Mouse (Mus musculus): ENCODE measurements around the gene Pik3ap1.
"Not testable (repeated sequence)": the region's sequence is repeated elsewhere in the genome, so short reads cannot be mapped to it uniquely, and the experiment has no call there.

The Pik3ap1 gene

DNA sequence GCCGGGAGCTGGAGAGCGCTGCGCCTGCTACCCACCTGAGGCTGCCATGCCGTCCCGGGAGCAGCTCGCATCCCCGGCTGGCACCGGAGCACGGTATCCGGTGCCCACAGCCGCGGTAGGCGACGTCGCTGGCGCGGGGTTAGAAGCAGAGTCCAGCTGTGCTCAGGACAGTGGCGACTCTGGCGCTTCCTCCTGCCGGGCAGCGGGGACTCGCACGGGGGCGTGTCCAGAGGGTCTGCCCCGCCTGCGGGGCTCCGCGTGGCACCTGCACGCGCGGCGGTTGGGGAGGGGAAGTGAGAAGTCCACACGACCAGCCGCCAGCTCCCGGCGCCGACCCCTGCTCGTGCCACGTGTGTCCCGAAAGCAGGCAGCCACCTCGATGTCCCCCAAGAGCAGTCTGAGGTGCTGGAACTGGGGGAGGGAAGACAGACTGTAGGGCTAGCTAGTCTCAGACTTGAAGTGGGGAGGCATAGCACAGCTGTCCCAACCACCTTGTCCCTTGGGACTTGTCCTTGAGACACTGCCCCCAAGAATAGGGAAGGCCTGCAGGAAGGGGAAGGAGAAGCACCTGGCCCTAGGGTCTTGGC lies at the start of gene Pik3ap1:
Gene Pik3ap1, minus strand, starts transcription at position 181 of the 587 bp plus-strand sequence.
- DNase-seq = peak; percentile 59

DNA sequence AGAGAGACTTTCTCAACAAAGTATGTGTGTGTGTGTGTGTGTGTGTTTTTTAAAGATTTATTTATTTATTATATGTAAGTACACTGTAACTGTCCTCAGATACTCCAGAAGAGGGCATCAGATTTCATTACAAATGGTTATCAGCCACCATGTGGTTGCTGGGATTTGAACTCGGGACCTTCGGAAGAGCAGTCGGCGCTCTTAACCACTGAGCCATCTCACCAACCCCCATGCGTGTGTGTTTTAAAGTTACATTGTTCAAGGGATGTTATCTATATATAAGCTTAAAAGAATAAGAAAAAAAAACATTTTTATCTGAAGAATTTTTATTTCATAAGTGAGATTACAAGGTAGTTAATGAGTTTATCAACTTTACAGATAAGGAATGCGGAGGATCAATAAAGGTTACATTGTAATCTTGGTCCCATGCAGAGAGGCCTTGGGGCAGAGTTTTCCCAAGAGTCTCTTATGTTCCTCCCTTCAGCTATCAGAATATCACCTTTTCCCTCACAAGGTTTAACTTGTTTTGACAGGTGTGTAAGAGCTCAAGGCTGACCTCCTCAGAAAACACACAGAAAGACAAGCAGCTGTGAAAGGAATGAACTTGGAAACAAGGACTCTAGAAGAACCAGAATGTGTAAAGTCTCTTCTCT lies 46.7 kb upstream of the Pik3ap1 start:
- DNase-seq = not testable (repeated sequence)

DNA sequence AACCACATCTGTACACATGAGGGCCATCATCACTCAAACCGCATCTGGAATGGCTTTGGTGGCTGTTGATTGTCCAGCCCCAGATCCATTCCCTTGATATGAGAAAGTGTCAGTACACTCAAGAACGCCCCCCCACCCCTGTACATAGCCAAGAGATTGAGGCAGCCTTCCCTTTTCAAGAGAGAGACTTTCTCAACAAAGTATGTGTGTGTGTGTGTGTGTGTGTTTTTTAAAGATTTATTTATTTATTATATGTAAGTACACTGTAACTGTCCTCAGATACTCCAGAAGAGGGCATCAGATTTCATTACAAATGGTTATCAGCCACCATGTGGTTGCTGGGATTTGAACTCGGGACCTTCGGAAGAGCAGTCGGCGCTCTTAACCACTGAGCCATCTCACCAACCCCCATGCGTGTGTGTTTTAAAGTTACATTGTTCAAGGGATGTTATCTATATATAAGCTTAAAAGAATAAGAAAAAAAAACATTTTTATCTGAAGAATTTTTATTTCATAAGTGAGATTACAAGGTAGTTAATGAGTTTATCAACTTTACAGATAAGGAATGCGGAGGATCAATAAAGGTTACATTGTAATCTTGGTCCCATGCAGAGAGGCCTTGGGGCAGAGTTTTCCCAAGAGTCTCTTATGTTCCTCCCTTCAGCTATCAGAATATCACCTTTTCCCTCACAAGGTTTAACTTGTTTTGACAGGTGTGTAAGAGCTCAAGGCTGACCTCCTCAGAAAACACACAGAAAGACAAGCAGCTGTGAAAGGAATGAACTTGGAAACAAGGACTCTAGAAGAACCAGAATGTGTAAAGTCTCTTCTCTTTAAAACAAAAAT lies 41.2 kb upstream of the Pik3ap1 start:
- DNase-seq = not testable (repeated sequence)

DNA sequence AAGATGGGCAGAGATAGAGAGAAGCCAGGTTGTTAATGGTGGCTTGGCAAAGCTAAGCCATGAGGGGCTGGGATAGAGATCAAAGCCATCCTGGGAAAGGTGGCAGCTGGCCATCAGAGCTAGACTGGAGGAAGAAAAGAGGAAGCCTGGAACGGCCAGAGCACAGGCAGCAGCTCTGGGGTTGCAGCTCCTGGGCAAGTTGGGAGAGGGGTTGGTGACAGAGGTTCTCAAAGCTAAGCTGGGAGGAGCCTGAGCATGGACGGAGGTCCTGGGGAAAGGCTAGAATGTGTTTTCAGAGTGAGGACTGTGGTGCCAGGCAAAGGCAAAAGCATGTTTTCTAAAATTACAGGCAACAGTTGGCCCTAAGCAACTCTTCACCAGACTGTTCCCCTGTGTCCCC lies 36.4 kb upstream of the Pik3ap1 start:
- DNase-seq = no peak

DNA sequence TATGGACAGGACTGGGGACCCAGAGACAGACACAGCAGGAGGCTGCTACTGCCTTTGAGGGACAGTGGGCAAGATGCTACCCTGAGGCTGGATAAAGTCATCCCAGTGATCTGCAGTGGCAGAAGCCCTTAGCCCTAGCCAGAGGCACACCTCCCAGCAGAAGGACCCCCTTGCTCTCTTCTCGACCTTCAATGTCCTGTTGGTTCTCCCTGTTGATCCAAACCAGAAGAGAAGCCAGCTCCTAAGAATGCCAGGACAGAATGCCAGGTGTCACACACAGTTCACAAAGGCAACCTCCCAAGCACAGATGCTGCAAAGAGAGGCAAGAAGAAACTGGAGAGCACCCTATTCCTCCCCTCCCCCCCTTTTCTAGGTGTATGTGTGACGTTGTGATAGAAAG lies 33.9 kb upstream of the Pik3ap1 start:
- no peak for DNase-seq

DNA sequence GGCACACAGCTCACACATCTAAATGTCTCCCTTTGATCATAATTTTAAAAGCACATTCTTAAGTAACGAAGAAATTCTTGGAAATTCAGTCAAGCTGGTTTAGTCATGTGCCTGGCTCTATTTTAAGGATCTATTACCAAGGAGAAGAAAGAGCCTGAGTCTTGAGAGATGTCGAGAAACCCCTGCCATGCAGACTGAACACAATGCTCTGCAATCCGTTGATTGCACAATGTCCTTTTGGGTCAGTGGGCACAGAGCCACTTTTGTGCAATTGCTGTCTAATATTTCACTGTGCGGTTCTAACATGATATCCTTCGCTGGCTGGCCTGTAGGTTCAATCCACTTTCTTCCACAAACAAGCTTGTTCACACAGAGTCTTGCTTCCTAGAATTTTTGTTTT lies 33.1 kb upstream of the Pik3ap1 start:
- peak; percentile 14 for DNase-seq

DNA sequence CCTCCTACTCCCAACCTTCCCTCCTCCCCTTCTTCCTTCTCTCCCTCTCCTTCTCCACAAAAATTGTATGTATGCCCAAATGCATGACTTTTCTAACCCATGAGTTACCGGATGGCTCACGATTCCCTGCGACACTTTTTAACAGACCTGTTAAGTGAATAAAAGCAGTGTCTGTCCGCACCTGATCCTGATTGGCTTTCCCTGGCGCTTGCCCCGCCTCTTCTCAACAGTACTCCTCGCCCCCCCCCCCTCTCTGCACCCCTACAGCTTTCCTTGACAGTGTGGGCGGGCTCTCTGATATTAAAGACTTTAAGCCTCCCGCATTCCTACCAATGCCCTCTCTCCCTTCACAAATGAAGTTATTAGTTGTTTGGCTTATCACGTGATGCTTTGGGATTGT lies 31.3 kb upstream of the Pik3ap1 start:
- DNase-seq = no peak

DNA sequence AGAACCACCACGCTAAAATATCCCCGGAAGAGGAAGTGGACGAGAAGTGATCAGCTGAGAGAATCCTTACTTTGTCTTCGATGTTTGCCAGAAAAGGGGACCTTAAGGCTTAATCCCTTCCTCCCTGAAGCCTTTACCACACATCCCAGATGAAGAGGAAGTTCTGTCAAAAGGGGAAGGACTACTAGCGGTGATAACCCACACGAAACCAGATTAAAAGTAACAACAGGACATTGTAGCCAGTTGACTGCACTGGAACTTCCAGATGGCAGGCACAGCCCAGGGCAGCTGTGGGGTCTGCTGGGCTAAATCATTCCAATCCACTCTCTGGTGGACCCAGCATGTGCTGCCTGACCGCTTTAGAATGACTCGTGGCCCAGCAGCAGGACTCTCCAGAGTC lies 17.7 kb upstream of the Pik3ap1 start:
- DNase-seq = no peak

DNA sequence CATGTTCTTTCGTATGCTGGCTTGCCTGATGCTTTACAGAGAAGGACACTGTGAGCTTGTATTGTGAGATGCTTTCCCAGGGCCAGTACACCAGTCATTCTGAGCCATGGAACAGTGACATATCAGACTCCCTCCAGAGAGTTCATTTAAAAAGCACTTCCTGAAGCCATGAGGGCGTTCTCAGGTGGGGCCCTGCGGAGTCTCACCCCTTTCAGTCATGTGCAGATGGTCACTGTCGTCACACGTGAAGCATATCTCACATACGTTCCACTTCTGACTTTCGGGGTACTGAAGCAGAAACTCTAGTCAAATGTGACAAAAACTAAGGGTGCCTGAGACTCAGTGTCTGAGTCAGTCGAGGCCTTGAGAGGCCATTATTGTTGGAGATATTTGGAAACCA lies 6.0 kb upstream of the Pik3ap1 start:
- no peak for DNase-seq

DNA sequence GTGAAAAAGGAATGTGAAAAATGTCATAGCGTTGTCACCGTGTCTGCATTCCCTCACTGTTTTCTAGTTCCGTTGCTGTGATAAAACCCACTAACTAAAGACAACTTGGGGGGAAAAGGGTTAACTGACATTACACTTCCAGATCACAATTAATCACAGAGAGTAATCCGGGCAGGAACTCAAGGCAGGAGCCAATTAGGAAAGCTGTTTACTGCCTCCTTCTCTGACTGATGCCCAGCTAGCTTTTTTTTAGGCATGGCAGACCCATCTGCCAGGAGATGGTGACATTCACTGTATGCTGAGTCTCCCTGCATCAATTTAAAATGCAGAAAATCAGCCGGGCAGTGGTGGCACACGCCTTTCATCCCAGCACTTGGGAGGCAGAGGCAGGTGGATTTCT lies 4.4 kb upstream of the Pik3ap1 start:
- DNase-seq = no peak

DNA sequence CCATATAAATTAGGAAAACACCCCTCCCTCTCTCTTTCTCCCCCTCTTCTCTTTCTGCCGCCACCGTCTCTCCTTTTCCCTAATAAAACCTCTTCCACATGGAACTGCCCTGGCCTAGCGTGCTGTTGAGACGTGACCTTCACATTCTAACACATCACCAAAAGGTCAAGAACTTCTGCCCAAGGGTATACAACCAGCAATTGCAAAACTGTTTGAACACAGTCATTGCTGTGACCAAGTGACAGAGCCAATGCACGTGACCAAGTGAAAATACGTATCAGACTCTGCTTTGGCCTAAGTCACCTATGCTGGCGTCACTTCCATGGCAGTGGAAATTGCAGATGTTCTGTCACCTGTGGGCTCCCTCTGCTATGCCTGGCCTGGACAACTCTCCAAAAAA lies 3.3 kb upstream of the Pik3ap1 start:
- no peak for DNase-seq

DNA sequence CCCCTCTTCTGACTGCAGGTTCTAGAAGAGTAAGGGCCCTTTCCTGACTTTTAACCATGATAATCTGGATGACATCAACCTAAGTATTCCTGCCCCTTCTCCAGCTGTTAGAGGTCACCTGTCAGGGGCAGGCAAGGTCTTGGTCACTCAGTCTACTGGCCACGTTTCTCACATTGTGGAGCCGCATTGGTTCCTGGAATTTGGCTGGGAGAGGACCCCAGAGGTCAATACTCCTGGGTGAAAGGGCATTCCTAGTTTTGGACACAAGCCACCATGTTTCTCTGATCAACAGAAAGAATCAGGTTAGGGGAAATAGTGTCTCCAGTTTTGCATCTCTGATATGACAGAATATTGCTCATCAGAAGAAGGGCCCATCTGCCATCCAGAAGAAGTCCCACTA lies 2.4 kb upstream of the Pik3ap1 start:
- no peak for DNase-seq

DNA sequence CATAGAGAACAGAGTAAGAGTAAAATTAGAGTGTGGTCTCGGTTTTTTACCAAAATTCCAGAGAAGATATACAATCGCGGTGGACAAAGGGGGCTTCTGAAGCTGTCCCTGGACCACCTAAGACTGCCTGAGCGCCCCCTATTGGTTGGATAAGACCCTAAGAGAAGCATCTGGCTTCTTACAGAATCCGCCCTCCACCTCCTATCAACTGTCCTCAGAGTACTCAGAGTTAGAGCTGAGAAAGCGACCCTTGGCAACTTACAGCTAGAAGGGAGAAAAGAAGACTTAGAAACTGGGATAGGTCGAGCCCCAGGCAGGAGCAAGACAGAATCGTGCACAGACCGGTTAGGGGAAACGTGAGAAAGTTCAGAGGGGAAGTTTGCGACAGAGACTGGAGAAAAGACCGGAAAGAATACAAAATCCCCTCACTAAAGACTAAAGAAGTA lies 473 bp downstream of the Pik3ap1 start:
- DNase-seq = peak; percentile 33

DNA sequence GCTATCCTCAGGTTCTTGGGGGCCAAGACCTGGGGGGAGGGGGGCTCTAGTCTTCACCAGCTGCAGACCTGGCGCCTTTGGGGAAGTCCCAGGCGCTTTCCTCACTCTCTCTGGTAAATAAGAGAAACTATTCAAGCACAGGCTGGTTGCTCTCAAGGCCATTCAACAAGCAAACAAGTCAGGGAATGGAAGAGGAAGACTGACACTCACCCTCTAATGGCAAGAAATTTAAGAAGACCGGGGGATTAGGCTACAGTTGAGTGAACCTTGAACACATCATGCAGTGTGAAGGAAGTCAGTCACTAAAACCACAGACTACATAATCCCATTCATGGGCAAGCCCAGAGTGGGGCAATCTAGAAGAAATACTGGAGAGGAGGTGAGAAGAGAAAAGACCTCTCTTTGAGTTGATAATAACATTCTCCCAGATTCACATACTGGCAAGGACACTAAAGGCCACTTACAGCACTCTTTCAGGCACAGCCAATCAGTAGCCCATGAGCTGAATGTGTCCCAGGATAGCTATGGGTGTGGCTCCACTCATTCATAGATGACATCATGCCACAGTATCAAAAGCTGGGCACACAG lies 2.4 kb downstream of the Pik3ap1 start:
- no peak for DNase-seq

DNA sequence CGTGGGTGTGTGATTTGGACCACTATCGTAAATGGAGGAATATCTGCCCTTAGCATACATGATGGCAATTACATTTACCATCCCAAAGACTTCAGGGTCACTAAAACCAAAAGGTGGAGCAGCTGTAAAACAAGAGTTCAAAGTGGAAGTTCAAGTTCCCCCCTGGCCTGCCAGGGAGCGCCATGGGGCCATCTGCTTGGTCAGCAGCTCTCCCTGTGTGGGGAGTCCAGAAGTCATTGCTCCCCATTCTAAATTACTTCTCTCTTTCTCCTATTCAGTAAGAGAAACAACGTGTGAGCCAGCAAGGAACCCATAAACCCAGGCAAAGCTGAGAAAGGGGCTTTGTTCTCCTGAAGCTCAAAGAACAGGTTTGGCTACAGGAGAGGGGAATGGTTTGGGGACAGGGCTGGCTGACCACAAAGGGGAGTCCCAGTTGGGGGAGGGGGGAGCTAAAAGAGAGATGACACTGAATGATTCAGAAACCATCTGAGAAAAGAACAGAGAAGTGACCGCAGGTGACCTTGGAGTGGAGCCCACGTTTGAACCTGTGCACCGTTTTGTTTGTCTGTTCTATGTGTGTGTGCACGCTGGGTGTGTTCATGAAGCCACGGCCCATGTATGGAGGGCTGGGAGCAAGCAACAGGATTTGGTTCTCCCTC lies 3.2 kb downstream of the Pik3ap1 start:
- no peak for DNase-seq

DNA sequence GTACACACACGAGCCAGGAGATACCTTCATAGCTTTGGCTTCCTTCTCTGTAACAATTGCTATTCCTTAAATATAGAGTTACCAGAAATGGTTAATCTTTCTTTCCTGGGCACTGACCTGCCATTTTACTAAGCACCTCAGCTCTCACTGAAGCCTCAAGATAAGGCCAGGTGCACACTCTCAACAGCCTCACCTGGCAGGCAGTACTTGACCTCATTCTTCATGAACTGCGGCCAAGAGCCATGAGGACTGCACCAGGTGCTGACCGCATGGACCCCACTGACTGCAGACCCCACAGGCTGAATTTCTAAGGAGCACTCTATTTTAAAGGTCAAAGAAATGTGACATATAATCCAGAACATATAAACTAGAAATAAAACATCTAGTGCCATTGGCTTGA lies 5.7 kb downstream of the Pik3ap1 start:
- DNase-seq = peak; percentile 34

DNA sequence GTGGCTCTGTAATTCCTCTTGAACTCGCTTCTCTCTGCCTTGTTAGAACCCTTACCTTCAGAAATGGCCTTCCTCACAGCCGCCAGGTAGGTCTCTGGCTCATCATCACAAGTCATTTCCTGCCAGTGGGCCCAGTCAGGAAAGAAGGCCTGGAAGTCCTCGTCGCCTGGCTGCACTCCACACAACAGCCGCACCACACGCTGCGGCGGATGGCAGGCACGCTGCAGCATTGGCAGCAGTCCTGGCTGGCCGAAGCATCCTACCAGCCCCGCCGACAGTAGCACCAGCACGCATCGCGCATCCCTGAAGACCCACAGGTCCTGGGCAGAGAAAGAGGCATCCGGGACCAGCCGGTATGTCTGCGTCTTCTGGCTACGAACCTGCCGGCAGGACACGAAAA lies 9.1 kb downstream of the Pik3ap1 start:
- no peak for DNase-seq

DNA sequence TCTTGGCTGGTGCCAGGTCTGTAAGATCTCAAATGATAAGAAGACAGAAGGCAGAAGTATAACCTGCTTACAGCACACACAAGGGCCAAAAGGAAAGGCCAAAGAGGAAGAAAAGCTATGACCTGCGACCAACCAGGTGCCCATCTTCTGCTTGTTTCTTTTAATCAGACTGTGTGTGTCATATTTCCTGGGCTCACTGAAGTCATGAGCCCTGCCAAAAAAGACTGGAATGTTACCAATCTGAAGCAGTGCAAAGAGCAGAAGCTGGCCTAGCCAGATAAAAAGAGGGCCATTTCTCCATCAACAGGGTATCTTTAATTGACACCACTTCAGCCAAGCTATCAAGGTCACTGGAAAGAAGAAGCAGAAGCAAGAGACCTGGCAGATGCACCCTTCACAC lies 9.8 kb downstream of the Pik3ap1 start:
- DNase-seq = no peak

DNA sequence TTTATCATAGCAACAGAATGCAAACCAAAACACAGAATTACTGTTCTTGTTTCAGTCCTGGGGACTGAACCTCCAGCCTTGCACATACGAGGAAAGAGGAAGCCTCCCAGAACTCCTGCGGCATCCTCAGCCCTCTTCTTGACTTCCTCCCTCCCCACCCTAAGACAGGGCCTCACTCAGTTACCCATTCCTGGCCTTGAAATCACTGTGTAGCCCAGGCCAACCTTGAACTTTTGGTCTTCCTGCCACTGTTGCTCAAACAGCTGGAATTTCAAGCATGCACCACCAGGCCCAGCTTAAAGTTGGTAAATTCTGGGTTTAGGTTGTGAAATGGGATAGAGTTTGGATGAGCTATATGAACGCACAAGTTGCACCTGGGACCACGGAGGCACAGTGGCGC lies 10.2 kb downstream of the Pik3ap1 start:
- DNase-seq = no peak

DNA sequence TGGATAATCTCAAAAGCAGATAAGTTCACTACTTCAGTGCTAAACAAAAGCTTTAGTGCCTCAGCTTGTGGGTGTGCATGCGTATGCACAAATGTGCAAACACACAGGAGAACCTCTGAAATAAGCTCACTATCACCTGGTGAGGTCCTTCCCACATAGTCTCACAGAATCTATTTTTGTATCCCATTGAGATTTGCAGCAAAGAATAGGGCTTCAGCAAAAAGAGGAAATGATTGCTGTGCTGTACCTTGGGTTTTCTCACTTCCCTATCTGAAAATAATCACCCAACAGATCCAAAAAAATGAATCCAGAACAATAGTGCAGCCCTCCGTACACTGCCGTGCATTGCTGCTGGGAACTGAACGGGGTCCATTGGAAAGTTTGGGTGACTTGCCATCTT lies 12.6 kb downstream of the Pik3ap1 start:
- DNase-seq = no peak

DNA sequence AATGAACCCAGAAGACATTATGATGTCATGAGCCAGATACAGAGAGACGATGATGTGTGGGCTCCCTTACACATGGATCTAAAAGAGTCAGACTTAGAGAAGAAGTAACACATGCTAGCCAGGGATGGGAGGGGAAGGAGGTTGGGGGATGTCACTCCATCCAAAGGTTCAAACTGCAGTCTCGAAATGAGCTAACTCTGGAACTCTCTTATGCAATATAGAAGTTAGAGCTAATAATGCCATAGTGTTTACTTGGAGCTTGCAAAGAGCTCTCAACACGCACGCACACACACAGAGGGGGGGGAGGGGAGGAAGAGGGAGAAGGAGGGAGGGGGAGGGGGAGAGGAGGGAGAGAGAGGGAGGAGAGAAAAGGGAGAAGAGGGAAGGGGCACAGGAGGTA lies 13.5 kb downstream of the Pik3ap1 start:
- no peak for DNase-seq

DNA sequence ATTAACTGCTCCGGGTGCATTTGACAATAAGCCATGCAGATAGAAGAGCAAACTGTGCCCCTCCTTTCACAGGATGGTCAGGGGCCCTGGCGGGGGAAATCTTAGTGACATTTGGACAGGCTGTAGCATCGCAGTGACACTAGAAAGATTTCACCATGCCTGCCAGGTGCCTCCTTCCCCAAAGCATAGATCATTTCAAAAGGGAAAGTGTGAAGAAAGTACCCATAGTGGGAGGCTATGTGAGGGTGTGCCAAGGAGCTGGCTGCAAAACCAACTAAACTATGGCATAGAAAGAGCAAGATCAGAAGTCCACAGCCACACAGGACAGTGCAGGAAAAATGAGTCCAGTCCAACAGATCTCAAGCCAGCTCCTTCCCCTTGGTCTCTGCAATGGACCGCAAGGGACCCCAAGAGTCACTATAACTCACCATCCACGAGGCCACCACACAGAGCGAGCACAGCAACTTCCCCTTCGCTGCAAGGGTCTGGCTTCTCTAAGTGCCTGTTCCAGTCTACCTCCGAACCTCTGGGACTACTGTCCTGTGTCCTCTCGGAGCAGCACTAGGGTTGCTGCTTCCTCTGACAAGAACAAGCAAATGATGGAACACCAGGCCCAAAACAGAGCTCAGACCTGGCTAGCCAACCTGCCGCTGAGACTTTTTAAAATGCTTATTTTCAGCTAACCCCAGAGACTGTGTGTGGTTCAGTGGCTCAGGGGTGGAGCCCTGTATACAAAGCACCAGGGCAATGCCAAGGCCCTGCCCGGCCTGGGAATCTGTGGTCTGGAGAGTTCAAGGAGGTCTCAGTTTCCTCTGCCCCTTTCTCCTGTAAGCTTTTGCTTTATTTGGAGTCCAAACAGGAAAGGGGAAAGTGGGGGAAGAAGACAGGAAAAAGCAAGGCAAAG lies 15.1 kb downstream of the Pik3ap1 start:
- DNase-seq = no peak

Measured in lung, postnatal 10 days (tissue).